In the genomic region with DNA sequence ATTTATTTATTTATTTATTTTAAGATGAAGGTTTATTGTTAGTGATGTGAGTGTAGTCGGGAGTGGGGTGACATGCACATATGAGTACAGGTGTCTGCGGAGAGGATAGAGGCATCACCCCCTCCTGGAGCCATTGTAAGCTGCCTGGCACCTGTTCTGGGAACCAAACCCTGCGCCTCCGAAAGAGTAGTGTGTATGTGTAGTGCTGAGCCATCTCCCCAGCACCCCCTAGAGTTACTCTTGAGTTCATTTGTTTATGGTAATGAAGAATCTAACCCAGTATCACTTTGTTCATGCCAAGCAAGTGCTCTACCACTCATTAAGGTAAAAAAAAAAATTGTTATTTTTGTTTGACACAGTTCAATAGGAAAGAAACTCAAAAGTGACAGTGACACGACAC, we compare ENCODE assay signal across 19 mouse cellular contexts. TPM values are rescaled to one million over a fixed set of nuclear protein-coding genes. Genes with fewer than 3 reads are reported as not detected.
A peak's percentile ranks its signal among the peaks of the same experiment; 100 is the strongest.
DNase-seq lines count a peak whose midpoint lies in the region; ATAC-seq and TF ChIP-seq lines count a peak whose summit lies in the region.
"Had no signal": no experiment of that assay in that cellular context is flagged by ENCODE, and none has a peak within 500 bp of the region (broad histone marks: within the 10 kb centered on the region; RNA-seq: fewer than 3 reads in every experiment).

No protein-coding gene starts in this region.

- no peak overlapping the region for H3K9ac ChIP-seq in heart, postnatal 0 days (replicated peaks; ENCODE audit: low read depth, low read length)
- H3K9ac ChIP-seq in heart, embryonic 12.5 days, result no peak overlapping the region
- no peak overlapping the region for H3K9ac ChIP-seq in midbrain, embryonic 11.5 days (ENCODE audit: low read length)
- H3K9ac ChIP-seq: hindbrain, embryonic 12.5 days; liver, embryonic 14.5 days had no signal

- H3K9me3 ChIP-seq in heart, postnatal 0 days (replicated peaks; ENCODE audit: control insufficient read depth, low read length), result no peaks in the 10 kb centered on the region
- H3K9me3 ChIP-seq in heart, embryonic 12.5 days (replicated peaks), result no peaks in the 10 kb centered on the region
- H3K9me3 ChIP-seq in midbrain, embryonic 11.5 days (ENCODE audit: control insufficient read depth, low read length), result no peaks in the 10 kb centered on the region
- H3K9me3 ChIP-seq: hindbrain, embryonic 12.5 days had no signal

- 77% methylated on average over 5 of the region's 5 CpGs for WGBS in heart, postnatal 0 days
- WGBS in heart, embryonic 12.5 days, result 85% methylated on average over 5 of the region's 5 CpGs
- 53% methylated on average over 5 of the region's 5 CpGs for WGBS in spleen, adult 2 months
- 69% methylated on average over 5 of the region's 5 CpGs for WGBS in midbrain, embryonic 11.5 days

- TF ChIP-seq EP300 in heart, postnatal 0 days (IDR thresholded peaks at IDR 0.05; ENCODE audit: low read depth), result no peak

- peak; percentile 13 for DNase-seq in heart, postnatal 0 days (ENCODE audit: low spot score)
- peak; percentile 38 to 41 for DNase-seq in spleen, adult 2 months (ENCODE audit: low read depth in 1 of 2, low spot score in 2 of 2)
- no peak for DNase-seq in spleen, postnatal 4 days (ENCODE audit: low spot score in 2 of 2)
- no peak for DNase-seq in midbrain, embryonic 11.5 days (ENCODE audit: low spot score, missing footprints)
- peak; percentile 59 for DNase-seq in thymus, postnatal 25 days
- no peak for DNase-seq in urinary bladder, adult 18-20 months (ENCODE audit: low spot score in 2 of 2)
- no peak for DNase-seq in c-Kit-positive CD71-positive TER-119-positive erythroid progenitor cells, embryonic 14.5 days (ENCODE audit: low spot score)
- DNase-seq: cerebellum, postnatal 36 days; kidney, postnatal 25 days; spleen, adult 18-20 months had no signal

- TF ChIP-seq POLR2A in spleen, adult 2 months (IDR thresholded peaks at IDR 0.05; ENCODE audit: low read depth, low read length), result no peak

- no peak overlapping the region for H3K4me2 ChIP-seq in heart, postnatal 0 days (ENCODE audit: low read depth, low read length)
- no peak overlapping the region for H3K4me2 ChIP-seq in heart, embryonic 12.5 days
- no peak overlapping the region for H3K4me2 ChIP-seq in midbrain, embryonic 11.5 days
- H3K4me2 ChIP-seq: hindbrain, embryonic 12.5 days had no signal

- peak overlapping the region; percentile 36; the same call in 1 of the 2 replicates for H3K27ac ChIP-seq in heart, postnatal 0 days (ENCODE audit: low read depth)
- H3K27ac ChIP-seq in heart, embryonic 12.5 days (ENCODE audit: poor library complexity, severe bottlenecking), result no peak overlapping the region
- H3K27ac ChIP-seq in spleen, adult 2 months (ENCODE audit: insufficient read depth, low read length), result no peak overlapping the region
- no peak overlapping the region for H3K27ac ChIP-seq in midbrain, embryonic 11.5 days (ENCODE audit: low read depth, low read length)
- H3K27ac ChIP-seq: hindbrain, embryonic 12.5 days; liver, embryonic 14.5 days had no signal

- TF ChIP-seq CTCF in heart, postnatal 0 days (IDR thresholded peaks at IDR 0.05; ENCODE audit: low read depth), result no peak
- peak; percentile 2; the same call in 1 of the 2 replicates for TF ChIP-seq CTCF in spleen, adult 2 months (IDR thresholded peaks at IDR 0.05; ENCODE audit: extremely low read depth, insufficient read depth, insufficient read length, insufficient replicate concordance)

- no peak overlapping the region for H3K4me3 ChIP-seq in heart, postnatal 0 days (ENCODE audit: low read depth, low read length)
- no peak overlapping the region for H3K4me3 ChIP-seq in heart, embryonic 12.5 days
- no peak overlapping the region for H3K4me3 ChIP-seq in spleen, adult 2 months (ENCODE audit: extremely low read depth, insufficient read depth, insufficient read length)
- H3K4me3 ChIP-seq in midbrain, embryonic 11.5 days (ENCODE audit: low read depth, low read length), result no peak overlapping the region
- H3K4me3 ChIP-seq: erythroblast, embryonic 14.5 days; hindbrain, embryonic 12.5 days had no signal

- ATAC-seq in heart, postnatal 0 days (ENCODE audit: insufficient read depth, low read depth), result no peak
- ATAC-seq in heart, embryonic 12.5 days (ENCODE audit: insufficient number of reproducible peaks, low FRiP score), result no peak
- peak; percentile 51 for ATAC-seq in midbrain, embryonic 11.5 days (ENCODE audit: low FRiP score)
- ATAC-seq: activated CD4-positive, CD25-positive, alpha-beta regulatory T cell, adult 4 months had no signal

- H3K27me3 ChIP-seq in heart, postnatal 0 days (ENCODE audit: control insufficient read depth, insufficient read depth, low read length), result no peaks in the 10 kb centered on the region
- H3K27me3 ChIP-seq in heart, embryonic 12.5 days (replicated peaks), result no peaks in the 10 kb centered on the region
- no peaks in the 10 kb centered on the region for H3K27me3 ChIP-seq in spleen, adult 2 months (ENCODE audit: control insufficient read depth, insufficient read depth, low read length)
- H3K27me3 ChIP-seq in midbrain, embryonic 11.5 days (ENCODE audit: control insufficient read depth, insufficient read depth, low read length), result no peaks in the 10 kb centered on the region
- H3K27me3 ChIP-seq: hindbrain, embryonic 12.5 days had no signal

- H3K36me3 ChIP-seq in heart, postnatal 0 days (replicated peaks; ENCODE audit: control insufficient read depth, insufficient read depth, low read length), result no peaks in the 10 kb centered on the region
- peaks cover 17% of the 10 kb centered on the region for H3K36me3 ChIP-seq in heart, embryonic 12.5 days
- H3K36me3 ChIP-seq in spleen, adult 2 months (ENCODE audit: control insufficient read depth, insufficient read depth, low read length), result peaks cover 3% of the 10 kb centered on the region; the same call in 1 of the 2 replicates
- H3K36me3 ChIP-seq in midbrain, embryonic 11.5 days (ENCODE audit: control insufficient read depth, insufficient read depth, low read length), result no peaks in the 10 kb centered on the region
- H3K36me3 ChIP-seq: hindbrain, embryonic 12.5 days had no signal

- H3K4me1 ChIP-seq in heart, postnatal 0 days (ENCODE audit: control insufficient read depth, insufficient read depth), result peaks cover 40% of the 10 kb centered on the region
- peaks cover 67% of the 10 kb centered on the region for H3K4me1 ChIP-seq in heart, embryonic 12.5 days (replicated peaks)
- peaks cover 8% of the 10 kb centered on the region for H3K4me1 ChIP-seq in spleen, adult 2 months (ENCODE audit: control insufficient read depth, insufficient read depth, insufficient read length)
- peaks cover 24% of the 10 kb centered on the region for H3K4me1 ChIP-seq in midbrain, embryonic 11.5 days (ENCODE audit: control insufficient read depth, insufficient read depth, low read length)

RNA-seq across cellular contexts. Expression of gene Rhoq, which starts 25.3 kb away (rescaled TPM):
- 67.4 and 74.6 TPM in 2 replicates for total RNA-seq in heart, postnatal 0 days (2014; rRNA removed; ENCODE audit: low replicate concordance)
- polyA plus RNA-seq in heart, postnatal 0 days (2015; fragmentation: Nextera tagmentation; extraction: Ambion mirVana), result 17.6 and 18.7 TPM in 2 replicates
- polyA plus RNA-seq in heart, embryonic 12.5 days (2016; fragmentation: Nextera tagmentation; extraction: Ambion mirVana), result 28.4 and 32.6 TPM in 2 replicates
- polyA plus RNA-seq in spleen, adult 2 months (2012; rRNA removed), result 18.7 and 22.8 TPM in 2 replicates
- polyA plus RNA-seq in midbrain, embryonic 11.5 days (2014; fragmentation: Nextera tagmentation; extraction: Ambion mirVana), result 11.8 and 12.3 TPM in 2 replicates

RNA-seq across cellular contexts. Expression of gene Pigf, which starts 37.0 kb away (rescaled TPM):
- 5.0 and 10.1 TPM in 2 replicates for total RNA-seq in heart, postnatal 0 days (2014; rRNA removed; ENCODE audit: low replicate concordance)
- 9.0 and 12.2 TPM in 2 replicates for polyA plus RNA-seq in heart, postnatal 0 days (2015; fragmentation: Nextera tagmentation; extraction: Ambion mirVana)
- polyA plus RNA-seq in heart, embryonic 12.5 days (2016; fragmentation: Nextera tagmentation; extraction: Ambion mirVana), result 16.9 and 21.5 TPM in 2 replicates
- 2.1 and 2.2 TPM in 2 replicates for polyA plus RNA-seq in spleen, adult 2 months (2012; rRNA removed)
- polyA plus RNA-seq in midbrain, embryonic 11.5 days (2014; fragmentation: Nextera tagmentation; extraction: Ambion mirVana), result 48.5 and 50.2 TPM in 2 replicates

RNA-seq across cellular contexts. Expression of gene Cript, which starts 37.2 kb away (rescaled TPM):
- 34.7 and 40.0 TPM in 2 replicates for total RNA-seq in heart, postnatal 0 days (2014; rRNA removed; ENCODE audit: low replicate concordance)
- 116 and 124 TPM in 2 replicates for polyA plus RNA-seq in heart, postnatal 0 days (2015; fragmentation: Nextera tagmentation; extraction: Ambion mirVana)
- polyA plus RNA-seq in heart, embryonic 12.5 days (2016; fragmentation: Nextera tagmentation; extraction: Ambion mirVana), result 115 TPM in 2 replicates
- 3.9 and 5.0 TPM in 2 replicates for polyA plus RNA-seq in spleen, adult 2 months (2012; rRNA removed)
- 211 and 229 TPM in 2 replicates for polyA plus RNA-seq in midbrain, embryonic 11.5 days (2014; fragmentation: Nextera tagmentation; extraction: Ambion mirVana)

RNA-seq across cellular contexts. Expression of gene Atp6v1e2, which starts 40.5 kb away (rescaled TPM):
- not detected in 2 replicates for total RNA-seq in heart, postnatal 0 days (2014; rRNA removed; ENCODE audit: low replicate concordance)
- polyA plus RNA-seq in heart, postnatal 0 days (2015; fragmentation: Nextera tagmentation; extraction: Ambion mirVana), result not detected in 2 replicates
- not detected in 2 replicates for polyA plus RNA-seq in heart, embryonic 12.5 days (2016; fragmentation: Nextera tagmentation; extraction: Ambion mirVana)
- not detected in 2 replicates for polyA plus RNA-seq in spleen, adult 2 months (2012; rRNA removed)
- 0.14 TPM in 1 of 2 replicates, not detected in the other for polyA plus RNA-seq in midbrain, embryonic 11.5 days (2014; fragmentation: Nextera tagmentation; extraction: Ambion mirVana)
- total RNA-seq: ES-E14; gastrocnemius, postnatal 10 days; left cerebral cortex, adult 8-10 months; megakaryocyte, adult 5-6 weeks had no signal
- polyA plus RNA-seq: activated CD4-positive, CD25-positive, alpha-beta regulatory T cell, adult 4 months; erythroblast, embryonic 14.5 days; hindbrain, embryonic 12.5 days; liver, embryonic 14.5 days had no signal

Comparison
In these comparisons a context has a peak if more than half of its experiments do, and no peak if none do; other contexts are left out.
1. DNase-seq: peak in heart, postnatal 0 days (single experiment), spleen, adult 2 months (2 of 2) and thymus, postnatal 25 days (single experiment); none in spleen, postnatal 4 days (0 of 2), midbrain, embryonic 11.5 days (single experiment), urinary bladder, adult 18-20 months (0 of 2) and c-Kit-positive CD71-positive TER-119-positive erythroid progenitor cells, embryonic 14.5 days (single experiment).
2. RNA of gene Cript, which starts 37.2 kb away (polyA plus RNA-seq): 211 to 229 TPM in midbrain, embryonic 11.5 days, 116 to 124 TPM in heart, postnatal 0 days and 115 TPM in heart, embryonic 12.5 days; 3.9 to 5.0 TPM in spleen, adult 2 months; every median in the first group is over 10 times any median in the second.